Mouse (Mus musculus) limb, embryonic 13.5 days (tissue): ENCODE results near the gene Mecom. TPM values are rescaled to one million over a fixed set of nuclear protein-coding genes. Genes with fewer than 3 reads are reported as not detected.

Experiments
- ATAC-seq: fragments of 200-750 bp; cut with Nextera tagmentation; 2 replicates; pipeline ENCODE4 v1.8.0; 2017; ENCODE audit warnings: low read depth, moderate number of reproducible peaks, moderate TSS enrichment; ENCODE audit not compliant: low FRiP score
- H3K27ac ChIP-seq: fragments of 300-500 bp; sonication (generic); 2 replicates; pipeline ENCODE4 v1.5.1; 2015; ENCODE audit warnings: inconsistent platforms, mild to moderate bottlenecking, moderate library complexity
- H3K27me3 ChIP-seq: fragments of 300-500 bp; sonication (generic); 2 replicates; pipeline ENCODE4 v1.6.1; 2015; ENCODE audit warnings: mild to moderate bottlenecking, inconsistent platforms
- H3K36me3 ChIP-seq: fragments of 300-500 bp; sonication (generic); 2 replicates; pipeline ENCODE4 v1.6.1; 2015; ENCODE audit warnings: inconsistent platforms, mild to moderate bottlenecking, moderate library complexity
- H3K4me1 ChIP-seq: fragments of 300-500 bp; sonication (generic); 2 replicates; pipeline ENCODE4 v1.6.1; 2015; ENCODE audit warnings: inconsistent platforms
- H3K4me2 ChIP-seq: fragments of 300-500 bp; sonication (generic); replicated peaks from 2 replicates; pipeline ENCODE4 v1.6.1; 2015; ENCODE audit warnings: inconsistent platforms, mild to moderate bottlenecking, moderate library complexity
- H3K4me3 ChIP-seq: fragments of 300-500 bp; sonication (generic); 2 replicates; pipeline ENCODE4 v1.5.1; 2015; ENCODE audit warnings: moderate library complexity, mild to moderate bottlenecking, inconsistent platforms
- H3K9ac ChIP-seq: fragments of 300-500 bp; sonication (generic); 2 replicates; pipeline ENCODE4 v1.6.1; 2015; ENCODE audit warnings: mild to moderate bottlenecking, inconsistent platforms
- H3K9me3 ChIP-seq: fragments of 300-500 bp; sonication (generic); 2 replicates; pipeline ENCODE4 v1.6.1; 2016; ENCODE audit warnings: inconsistent platforms
- WGBS: fragments of 180-500 bp; shearing (Covaris S2); methylation state at CpG from one replicate; pipeline ENCODE4 v1.1.7; 2015; 5-methylcytosine and 5-hydroxymethylcytosine counted together
- polyA plus RNA-seq: library from polyadenylated mRNA; unstranded; fragments of >200 nt; fragmentation: Nextera tagmentation; extraction: Ambion mirVana; gene quantifications from 2 replicates; pipeline ENCODE4 v1.2.1, GENCODE M21; 2015

Gene Mecom
- polyA plus RNA-seq, 1 experiment from 2014 or later: 90.7 TPM

DNA sequence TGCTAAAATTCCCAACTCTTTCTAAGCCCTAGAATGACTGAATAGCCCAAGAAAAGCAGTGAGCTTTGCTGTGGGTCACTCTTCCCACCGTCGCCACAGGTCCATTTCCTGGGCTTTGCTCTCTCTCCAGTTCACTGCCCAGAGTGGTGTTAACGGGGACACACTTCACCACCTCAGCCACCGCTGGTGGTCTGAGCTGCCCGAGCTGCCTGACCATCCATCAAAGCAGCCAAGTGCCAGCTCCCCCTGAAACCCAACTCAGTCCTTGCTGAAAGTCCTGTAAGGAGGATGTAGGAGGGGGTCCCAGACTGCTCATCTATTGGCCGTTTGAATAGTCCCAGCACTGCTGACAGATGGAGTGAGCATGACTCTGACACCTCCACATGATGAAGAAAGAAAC lies 72.2 kb downstream of the Mecom start:
- peaks cover 34% of the 10 kb centered on the region for H3K4me1 ChIP-seq
- H3K9ac ChIP-seq: no peak overlapping the region
- H3K4me2 ChIP-seq: no peak overlapping the region
- H3K27me3 ChIP-seq: no peaks in the 10 kb centered on the region
- no peak overlapping the region for H3K4me3 ChIP-seq
- H3K36me3 ChIP-seq: 0 out of 2 replicates have a peak, but pooled peaks cover 3% of the 10 kb centered on the region
- no peak for ATAC-seq
- 40% methylated on average over 6 of the region's 6 CpGs for WGBS
- H3K27ac ChIP-seq: no peak overlapping the region
- H3K9me3 ChIP-seq: no peaks in the 10 kb centered on the region

- Histone ChIP-seq H3K9me3 (no peaks in the 10 kb centered on the region), H3K4me1 (peaks cover 16% of the 10 kb centered on the region), H3K27me3 (no peaks in the 10 kb centered on the region), H3K9ac (no peak overlapping the region), H3K27ac (no peak overlapping the region), H3K4me3 (no peak overlapping the region), H3K4me2 (no peak overlapping the region), H3K36me3 (no peaks in the 10 kb centered on the region; the same call in 1 of the 2 replicates)
- 64% methylated on average over 7 of the region's 7 CpGs for WGBS
- ATAC-seq: no peak
Measured at GRCm38 (mm10) chr3:30468068-30468835, 79.6 kb downstream of the Mecom start.

DNA sequence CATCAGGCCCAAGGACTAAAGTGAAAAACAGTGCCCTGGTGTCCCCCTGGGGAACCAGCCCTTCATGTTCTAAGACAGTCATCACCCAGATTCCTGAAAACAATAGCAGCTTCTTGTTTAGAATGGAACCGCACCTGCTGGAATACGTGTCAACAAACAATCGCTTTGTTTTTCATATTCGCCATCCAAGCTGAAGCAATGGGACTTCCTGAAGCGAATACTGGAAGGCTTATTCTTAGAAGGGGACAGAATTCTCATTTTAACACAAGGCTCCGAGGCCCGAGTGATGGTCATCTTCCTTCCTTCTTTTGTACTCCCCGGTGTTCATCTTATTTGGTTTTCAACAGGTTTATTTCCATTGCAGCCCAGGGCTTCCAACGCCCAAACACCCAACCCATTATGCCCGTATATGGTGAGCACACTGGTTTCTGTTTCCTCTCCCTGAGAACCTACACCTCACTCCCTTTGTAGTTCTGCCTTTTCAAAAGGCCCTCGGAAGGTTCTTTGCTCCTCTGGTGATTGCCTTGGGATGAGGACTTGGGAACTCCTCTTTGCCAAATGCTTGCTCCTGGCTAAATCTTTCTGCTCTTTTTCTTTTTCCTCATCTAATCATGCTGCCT lies 81.7 kb downstream of the Mecom start:
- Histone ChIP-seq H3K36me3 (no peaks in the 10 kb centered on the region; the same call in 1 of the 2 replicates), H3K27me3 (no peaks in the 10 kb centered on the region), H3K4me1 (peaks cover 10% of the 10 kb centered on the region), H3K9ac (no peak overlapping the region), H3K4me2 (no peak overlapping the region), H3K27ac (no peak overlapping the region), H3K4me3 (no peak overlapping the region), H3K9me3 (no peaks in the 10 kb centered on the region)
- WGBS: 64% methylated on average over 11 of the region's 11 CpGs
- ATAC-seq: no peak

DNA sequence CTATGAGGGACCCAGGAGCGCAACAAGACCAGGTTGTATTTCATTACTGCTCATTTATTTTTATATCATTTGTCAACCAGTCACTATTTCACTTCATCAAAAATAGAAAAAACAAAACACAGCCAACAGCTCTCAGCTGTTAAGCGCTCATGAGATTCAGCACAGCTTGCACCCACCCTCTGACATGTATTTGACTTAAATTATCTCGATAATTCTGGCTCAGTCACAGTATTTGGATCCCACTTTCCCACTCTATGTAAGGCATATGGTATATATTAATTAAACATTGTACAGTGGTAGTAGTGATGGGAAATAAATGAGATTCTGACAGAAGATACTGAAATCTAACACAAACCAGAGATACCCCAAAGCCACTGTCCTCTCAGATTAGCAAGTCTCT lies 83.3 kb downstream of the Mecom start:
- H3K9ac ChIP-seq: no peak overlapping the region
- WGBS: 87% methylated on average over 3 of the region's 3 CpGs
- no peak for ATAC-seq

DNA sequence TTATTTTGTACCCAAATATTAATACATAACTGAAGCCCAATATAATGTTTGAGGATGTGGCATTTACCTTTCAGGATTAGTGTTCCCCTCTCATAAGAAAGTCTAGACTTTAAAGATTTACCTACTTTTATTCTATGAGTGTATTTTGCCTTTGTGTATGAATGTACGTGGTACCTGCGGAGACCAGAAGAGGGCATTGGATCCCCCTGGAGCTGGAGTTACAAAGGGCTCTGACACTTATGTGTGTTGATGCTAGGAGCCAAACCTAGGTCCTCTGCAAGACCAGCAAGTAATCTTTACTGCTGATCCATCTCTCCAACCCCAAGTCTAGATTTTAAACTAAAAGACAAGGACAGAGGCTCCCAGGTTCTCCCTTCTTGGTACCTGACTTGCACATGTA lies 86.0 kb downstream of the Mecom start:
- H3K4me1 ChIP-seq: peaks cover 3% of the 10 kb centered on the region; the same call in 1 of the 2 replicates
- H3K9me3 ChIP-seq: no peaks in the 10 kb centered on the region
- no peaks in the 10 kb centered on the region for H3K36me3 ChIP-seq
- 87% methylated on average over 2 of the region's 2 CpGs for WGBS
- H3K27me3 ChIP-seq: no peaks in the 10 kb centered on the region
- no peak overlapping the region for H3K9ac ChIP-seq
- H3K27ac ChIP-seq: no peak overlapping the region
- no peak for ATAC-seq
- H3K4me2 ChIP-seq: no peak overlapping the region
- no peak overlapping the region for H3K4me3 ChIP-seq

More for the DNA sequence above, 83.3 kb downstream of the Mecom start:
- no peak overlapping the region for H3K4me2 ChIP-seq
- no peak overlapping the region for H3K4me3 ChIP-seq
- H3K27ac ChIP-seq: no peak overlapping the region
- no peaks in the 10 kb centered on the region for H3K27me3 ChIP-seq
- no peaks in the 10 kb centered on the region for H3K9me3 ChIP-seq
- no peaks in the 10 kb centered on the region; the same call in 1 of the 2 replicates for H3K36me3 ChIP-seq
- peaks cover 3% of the 10 kb centered on the region; the same call in 1 of the 2 replicates for H3K4me1 ChIP-seq

GRCm38 (mm10) chr3:30460890-30461578 lies 86.8 kb downstream of the Mecom start:
- Histone ChIP-seq H3K9ac (no peak overlapping the region), H3K9me3 (no peaks in the 10 kb centered on the region), H3K4me2 (no peak overlapping the region), H3K36me3 (no peaks in the 10 kb centered on the region), H3K27ac (no peak overlapping the region), H3K4me1 (peaks cover 3% of the 10 kb centered on the region; the same call in 1 of the 2 replicates), H3K27me3 (no peaks in the 10 kb centered on the region), H3K4me3 (no peak overlapping the region)
- 85% methylated on average over 9 of the region's 9 CpGs for WGBS
- no peak for ATAC-seq

GRCm38 (mm10) chr3:30459626-30460025 lies 88.2 kb downstream of the Mecom start:
- Histone ChIP-seq H3K9me3 (no peaks in the 10 kb centered on the region), H3K9ac (no peak overlapping the region), H3K4me1 (0 out of 2 replicates have a peak, but pooled peaks cover 2% of the 10 kb centered on the region), H3K36me3 (no peaks in the 10 kb centered on the region), H3K27me3 (no peaks in the 10 kb centered on the region), H3K27ac (no peak overlapping the region), H3K4me2 (no peak overlapping the region), H3K4me3 (no peak overlapping the region)
- no peak for ATAC-seq
- 84% methylated on average over 4 of the region's 4 CpGs for WGBS

- H3K36me3 ChIP-seq: no peaks in the 10 kb centered on the region
- ATAC-seq: no peak
- H3K4me2 ChIP-seq: no peak overlapping the region
- no peaks in the 10 kb centered on the region for H3K9me3 ChIP-seq
- WGBS: 67% methylated on average over 9 of the region's 9 CpGs
- H3K4me3 ChIP-seq: no peak overlapping the region
- H3K4me1 ChIP-seq: peaks cover 16% of the 10 kb centered on the region
- no peak overlapping the region for H3K9ac ChIP-seq
- H3K27ac ChIP-seq: no peak overlapping the region
- H3K27me3 ChIP-seq: no peaks in the 10 kb centered on the region
Measured at GRCm38 (mm10) chr3:30457975-30458678, 89.7 kb downstream of the Mecom start.

- Histone ChIP-seq H3K27ac (no peak overlapping the region), H3K4me2 (no peak overlapping the region), H3K27me3 (no peaks in the 10 kb centered on the region), H3K36me3 (no peaks in the 10 kb centered on the region), H3K9me3 (no peaks in the 10 kb centered on the region), H3K9ac (no peak overlapping the region), H3K4me3 (no peak overlapping the region), H3K4me1 (peaks cover 24% of the 10 kb centered on the region)
- ATAC-seq: no peak
- WGBS: 68% methylated on average over 8 of the region's 8 CpGs
Measured at GRCm38 (mm10) chr3:30455902-30456301, 91.9 kb downstream of the Mecom start.

DNA sequence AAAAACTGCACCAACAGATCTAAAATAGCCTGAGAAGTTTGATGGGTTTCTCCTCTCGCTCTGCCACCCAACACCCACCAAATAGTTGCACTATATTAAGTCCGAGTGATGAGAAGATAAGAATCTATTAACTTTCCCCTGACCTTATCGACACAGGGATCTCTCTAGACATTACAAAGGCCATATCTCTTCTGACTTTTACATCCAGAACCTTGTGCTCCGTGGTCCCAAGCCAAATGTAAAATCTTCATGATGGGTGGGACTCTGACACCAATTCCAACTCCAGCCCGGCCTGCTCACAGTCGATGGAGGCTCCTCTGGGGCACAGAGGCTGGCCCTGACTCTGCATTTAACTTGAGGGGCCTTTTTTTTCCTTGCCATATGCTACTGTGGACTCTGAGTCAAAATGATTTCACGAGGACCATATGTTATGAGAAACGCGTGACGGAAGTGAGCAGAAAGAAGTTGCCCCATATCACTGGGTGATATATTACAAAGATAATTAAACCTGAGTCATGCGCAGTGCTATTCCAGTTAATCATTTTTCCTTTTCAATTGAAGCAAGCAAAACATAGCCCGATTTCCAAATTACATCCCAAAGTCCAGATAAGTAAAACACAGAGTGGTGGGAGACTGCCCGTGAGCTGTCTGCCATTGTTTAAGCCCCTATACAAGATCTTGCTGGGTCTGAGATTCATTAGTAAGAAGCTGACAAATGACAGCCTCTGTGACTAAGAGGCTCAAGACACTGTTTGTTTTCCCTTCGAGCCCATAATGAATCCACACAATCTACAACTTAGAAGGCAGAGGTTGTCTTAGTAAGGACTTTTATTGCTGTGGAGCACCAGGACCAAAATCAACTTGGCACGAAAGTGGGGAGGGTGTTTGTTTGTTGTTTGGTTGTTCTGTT lies 94.0 kb downstream of the Mecom start:
- ATAC-seq: no peak
- H3K36me3 ChIP-seq: no peaks in the 10 kb centered on the region
- no peak overlapping the region for H3K4me3 ChIP-seq
- H3K9me3 ChIP-seq: no peaks in the 10 kb centered on the region
- no peaks in the 10 kb centered on the region for H3K27me3 ChIP-seq
- 44% methylated on average over 15 of the region's 15 CpGs for WGBS
- H3K4me2 ChIP-seq: no peak overlapping the region
- no peak overlapping the region for H3K9ac ChIP-seq
- H3K27ac ChIP-seq: peak overlapping the region; percentile 28; the same call in 1 of the 2 replicates
- H3K4me1 ChIP-seq: peaks cover 24% of the 10 kb centered on the region

GRCm38 (mm10) chr3:30453046-30453445 lies 94.8 kb downstream of the Mecom start:
- no peaks in the 10 kb centered on the region for H3K27me3 ChIP-seq
- no peak overlapping the region for H3K9ac ChIP-seq
- ATAC-seq: no peak
- peak overlapping the region; percentile 17; the same call in 1 of the 2 replicates for H3K27ac ChIP-seq
- H3K4me2 ChIP-seq: no peak overlapping the region
- WGBS: 51% methylated on average over 6 of the region's 6 CpGs
- peaks cover 24% of the 10 kb centered on the region for H3K4me1 ChIP-seq
- no peaks in the 10 kb centered on the region for H3K36me3 ChIP-seq
- H3K9me3 ChIP-seq: no peaks in the 10 kb centered on the region
- no peak overlapping the region for H3K4me3 ChIP-seq
